Mouse (Mus musculus) myocyte (in vitro differentiated cells): ENCODE measurements around the gene Arid5b. TPM values are rescaled to one million over a fixed set of nuclear protein-coding genes. Genes with fewer than 3 reads are reported as not detected.
A peak's percentile ranks its signal among the peaks of the same experiment; 100 is the strongest.

Experiments
- H3K27me3 ChIP-seq: one replicate; pipeline ENCODE4 v1.6.1; 2011; ENCODE audit not compliant: control insufficient read depth, insufficient read depth, insufficient read length
- H3K36me3 ChIP-seq: one replicate; pipeline ENCODE4 v1.6.1; 2011; ENCODE audit not compliant: control insufficient read depth, insufficient read depth
- H3K4me2 ChIP-seq: one replicate; pipeline ENCODE4 v1.6.1; 2011; ENCODE audit warnings: low read depth, control low read depth
- H3K4me3 ChIP-seq: one replicate; pipeline ENCODE4 v1.5.1; 2011; ENCODE audit warnings: mild to moderate bottlenecking, control low read depth, moderate library complexity
- H3K79me2 ChIP-seq: one replicate; pipeline ENCODE4 v1.6.1; 2011; ENCODE audit not compliant: control insufficient read depth, insufficient read depth
- H3ac ChIP-seq: one replicate; pipeline ENCODE4 v1.6.1; 2011; ENCODE audit not compliant: control insufficient read depth, insufficient read length
- CEBPB ChIP-seq: IDR thresholded peaks from 2 replicates; pipeline ENCODE4 v1.6.1; 2011; ENCODE audit warnings: mild to moderate bottlenecking, moderate library complexity; ENCODE audit not compliant: poor library complexity, insufficient read depth, severe bottlenecking
- E2F4 ChIP-seq: IDR thresholded peaks from one replicate; pipeline ENCODE4 v1.6.1; 2011; ENCODE audit warnings: mild to moderate bottlenecking, control low read depth, moderate library complexity; ENCODE audit not compliant: insufficient read depth
- MAX ChIP-seq: IDR thresholded peaks from one replicate; pipeline ENCODE4 v1.6.1; 2011; ENCODE audit warnings: low read depth, mild to moderate bottlenecking, control low read depth
- MYOD1 ChIP-seq, 3 experiments: IDR thresholded peaks; one replicate each; pipeline ENCODE4 v1.6.1; 2011; ENCODE audit warnings: control low read depth in 2 of 3, low read depth in 2 of 3, mild to moderate bottlenecking in 2 of 3, moderate library complexity in 1 of 3; ENCODE audit not compliant: insufficient read length in 2 of 3, control insufficient read depth in 1 of 3
- MYOG ChIP-seq, 3 experiments: IDR thresholded peaks; one replicate each; pipeline ENCODE4 v1.6.1; 2011; ENCODE audit warnings: control low read depth in 2 of 3, low read depth in 2 of 3, mild to moderate bottlenecking in 2 of 3; ENCODE audit not compliant: insufficient read length in 2 of 3, control insufficient read depth in 1 of 3, insufficient read depth in 1 of 3
- POLR2A ChIP-seq: IDR thresholded peaks from one replicate; pipeline ENCODE4 v1.6.1; 2011; ENCODE audit warnings: low read depth, mild to moderate bottlenecking, control low read depth, moderate library complexity; ENCODE audit not compliant: insufficient read length
- POLR2AphosphoS2 ChIP-seq: IDR thresholded peaks from one replicate; pipeline ENCODE4 v1.6.1; 2011; ENCODE audit warnings: low read depth, control low read depth; ENCODE audit not compliant: insufficient read length
- REST ChIP-seq: IDR thresholded peaks from one replicate; pipeline ENCODE4 v1.6.1; 2011; ENCODE audit warnings: mild to moderate bottlenecking, control low read depth, moderate library complexity; ENCODE audit not compliant: insufficient read depth, insufficient read length
- SRF ChIP-seq: IDR thresholded peaks from one replicate; pipeline ENCODE4 v1.6.1; 2011; ENCODE audit warnings: low read depth; ENCODE audit not compliant: control insufficient read depth, insufficient read length
- TCF12 ChIP-seq: IDR thresholded peaks from one replicate; pipeline ENCODE4 v1.6.1; 2011; ENCODE audit warnings: mild to moderate bottlenecking, control low read depth; ENCODE audit not compliant: poor library complexity, insufficient read depth, severe bottlenecking
- TCF3 ChIP-seq: IDR thresholded peaks from one replicate; pipeline ENCODE4 v1.6.1; 2011; ENCODE audit warnings: low read depth, control low read depth; ENCODE audit not compliant: insufficient read length
- USF1 ChIP-seq: IDR thresholded peaks from one replicate; pipeline ENCODE4 v1.6.1; 2011; ENCODE audit warnings: low read depth, mild to moderate bottlenecking, control low read depth, moderate library complexity
- polyA plus RNA-seq: library from polyadenylated mRNA; unstranded; fragments of >200 nt; fragmentation: generic; extraction: Trizol; gene quantifications from one replicate; pipeline ENCODE4 v1.2.1, GENCODE M21; 2012; ENCODE audit warnings: missing spikeins

The Arid5b gene
- polyA plus RNA-seq, 1 experiment, result 7.7 TPM

DNA sequence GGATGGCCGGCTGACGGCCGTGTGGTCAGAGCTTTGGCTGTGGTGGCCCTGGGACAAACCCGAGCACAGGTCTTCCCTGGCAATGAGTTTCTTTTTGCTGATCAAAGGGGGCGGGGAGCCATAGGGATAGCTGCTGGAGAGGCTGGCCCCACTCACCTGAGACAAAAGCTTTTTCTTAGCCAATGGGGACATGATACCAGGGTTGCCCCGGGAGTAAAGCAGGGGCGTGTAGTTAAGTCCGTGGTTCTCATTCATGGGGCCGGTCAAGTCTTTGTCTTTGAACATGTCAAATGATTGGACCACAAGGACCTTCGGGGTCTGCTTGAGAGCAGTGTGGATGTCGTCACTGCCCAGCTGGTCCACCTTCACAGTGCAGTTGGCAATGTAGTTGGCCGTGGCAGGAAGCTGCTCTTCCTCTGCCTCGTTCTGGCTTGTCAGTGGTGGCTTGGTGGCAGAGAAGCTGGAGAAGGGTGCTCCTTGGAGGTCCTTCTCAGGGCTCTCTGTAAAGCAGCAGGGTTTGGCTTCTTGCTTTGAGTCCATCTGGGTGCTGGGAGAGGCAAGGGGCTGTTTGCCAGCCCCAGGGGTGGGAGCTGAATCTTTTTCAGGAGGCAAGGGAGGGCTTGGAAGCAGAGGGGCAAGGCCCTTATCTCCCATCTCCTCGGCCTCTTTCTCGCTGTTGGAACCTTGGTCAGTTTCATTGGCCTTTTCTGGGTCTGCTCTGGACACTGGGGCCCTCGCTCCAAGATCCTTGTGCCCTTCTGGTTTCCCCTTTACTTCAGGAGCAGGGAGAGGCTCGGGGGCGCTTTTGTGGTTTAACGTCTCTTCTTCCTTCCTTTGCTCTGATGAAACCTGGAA lies 180.5 kb downstream of the Arid5b start:
- H3K79me2 ChIP-seq, result peaks cover 10% of the 10 kb centered on the region
- no peaks in the 10 kb centered on the region for H3K27me3 ChIP-seq
- TF ChIP-seq POLR2A (peak; percentile 25), POLR2AphosphoS2 (peak; percentile 26), SRF (no peak)
- no peak overlapping the region for H3ac ChIP-seq
- H3K36me3 ChIP-seq, result peaks cover 36% of the 10 kb centered on the region
- H3K4me2 ChIP-seq, result no peak overlapping the region
- no peak overlapping the region for H3K4me3 ChIP-seq

DNA sequence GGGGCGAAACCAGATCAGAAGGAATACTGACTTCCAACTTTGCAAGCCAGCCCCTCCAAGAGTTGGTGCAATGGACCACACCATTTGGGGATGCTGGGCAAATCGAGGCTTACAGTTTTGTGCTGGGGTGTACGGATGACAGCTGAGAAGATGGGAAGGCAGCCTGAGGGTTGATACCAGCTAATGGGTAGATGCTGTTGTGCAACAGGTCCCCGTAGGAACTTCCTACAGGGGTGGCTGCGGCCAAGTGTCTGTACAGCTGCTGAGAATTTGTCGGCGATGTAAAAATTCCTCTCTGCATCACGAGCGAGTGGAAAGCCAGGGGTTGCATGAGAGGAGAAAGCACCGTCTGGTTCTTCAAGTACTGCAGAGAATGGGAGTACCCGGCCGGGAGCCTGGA lies 182.1 kb downstream of the Arid5b start:
- TF ChIP-seq MYOG (IDR thresholded peaks at IDR 0.05; ENCODE audit: control insufficient read depth in 1 of 3, insufficient read depth in 1 of 3, insufficient read length in 2 of 3, low read depth in 2 of 3) (no peak), SRF (no peak), MAX (no peak), TCF3 (no peak), E2F4 (no peak), USF1 (no peak), MYOD1 (IDR thresholded peaks at IDR 0.05; ENCODE audit: control insufficient read depth in 1 of 3, insufficient read length in 2 of 3, low read depth in 2 of 3) (no peak), REST (no peak), CEBPB (no peak), POLR2AphosphoS2 (no peak), POLR2A (no peak), TCF12 (no peak)
- H3K36me3 ChIP-seq, result peaks cover 36% of the 10 kb centered on the region
- H3K27me3 ChIP-seq, result no peaks in the 10 kb centered on the region
- H3K4me3 ChIP-seq, result no peak overlapping the region
- no peak overlapping the region for H3ac ChIP-seq
- H3K79me2 ChIP-seq, result peaks cover 6% of the 10 kb centered on the region
- no peak overlapping the region for H3K4me2 ChIP-seq

GRCm38 (mm10) chr10:68095136-68095535 lies 183.4 kb downstream of the Arid5b start:
- Histone ChIP-seq H3K4me3 (no peak overlapping the region), H3ac (no peak overlapping the region), H3K27me3 (no peaks in the 10 kb centered on the region), H3K36me3 (peaks cover 36% of the 10 kb centered on the region), H3K79me2 (peaks cover 6% of the 10 kb centered on the region), H3K4me2 (no peak overlapping the region)
- no peak for TF ChIP-seq POLR2A
- no peak for TF ChIP-seq MYOD1 (IDR thresholded peaks at IDR 0.05; ENCODE audit: control insufficient read depth in 1 of 3, insufficient read length in 2 of 3, low read depth in 2 of 3)
- no peak for TF ChIP-seq E2F4
- no peak for TF ChIP-seq TCF12
- TF ChIP-seq TCF3, result no peak
- no peak for TF ChIP-seq MAX
- TF ChIP-seq MYOG (IDR thresholded peaks at IDR 0.05; ENCODE audit: control insufficient read depth in 1 of 3, insufficient read depth in 1 of 3, insufficient read length in 2 of 3, low read depth in 2 of 3), result no peak
- TF ChIP-seq CEBPB, result no peak

DNA sequence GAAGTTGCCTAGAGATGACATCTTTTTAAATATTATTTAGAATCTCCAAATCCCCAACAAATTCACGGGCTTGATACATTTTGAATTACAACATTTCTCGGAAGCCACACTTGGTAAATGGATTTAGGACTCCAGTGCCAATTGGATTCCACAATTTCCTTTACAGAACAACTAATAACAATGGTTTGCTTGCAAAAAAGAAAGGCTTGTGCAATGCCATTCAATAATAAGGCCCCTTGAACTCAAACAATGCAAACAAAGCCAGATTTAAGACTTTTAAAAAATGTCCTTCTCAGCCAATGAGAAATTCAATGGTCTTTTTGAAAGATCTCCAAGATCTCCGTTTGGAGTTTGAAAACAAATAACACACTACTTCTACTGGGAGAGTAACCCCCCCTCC lies 185.0 kb downstream of the Arid5b start:
- Histone ChIP-seq H3K4me3 (no peak overlapping the region), H3ac (no peak overlapping the region), H3K36me3 (peaks cover 24% of the 10 kb centered on the region), H3K27me3 (no peaks in the 10 kb centered on the region), H3K79me2 (peaks cover 6% of the 10 kb centered on the region), H3K4me2 (no peak overlapping the region)
- TF ChIP-seq CEBPB (no peak), SRF (no peak), REST (no peak), TCF3 (no peak), MAX (no peak), MYOD1 (IDR thresholded peaks at IDR 0.05; ENCODE audit: control insufficient read depth in 1 of 3, insufficient read length in 2 of 3, low read depth in 2 of 3) (no peak), POLR2AphosphoS2 (no peak), POLR2A (no peak), E2F4 (no peak), USF1 (no peak), TCF12 (no peak), MYOG (IDR thresholded peaks at IDR 0.05; ENCODE audit: control insufficient read depth in 1 of 3, insufficient read depth in 1 of 3, insufficient read length in 2 of 3, low read depth in 2 of 3) (no peak)

DNA sequence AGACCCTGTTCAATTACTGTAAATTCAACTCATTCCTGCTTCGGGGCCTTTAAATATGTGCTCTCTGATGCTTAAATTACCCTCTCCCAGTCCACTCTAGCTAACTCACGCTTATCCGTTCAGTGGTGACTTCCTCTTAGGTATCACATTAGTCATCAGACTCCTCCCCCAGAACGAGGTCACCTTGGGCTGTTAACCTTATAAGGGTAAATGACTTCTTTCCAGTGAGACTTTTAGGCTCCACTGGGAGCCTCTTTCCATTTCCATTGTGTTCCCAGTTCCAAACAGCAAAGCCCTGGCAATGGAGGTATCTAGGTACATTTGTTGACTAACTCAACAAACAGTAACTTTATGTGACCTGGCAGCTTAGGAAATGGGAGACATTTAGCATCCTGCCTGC lies 186.7 kb downstream of the Arid5b start:
- H3K79me2 ChIP-seq, result peaks cover 6% of the 10 kb centered on the region
- peaks cover 20% of the 10 kb centered on the region for H3K36me3 ChIP-seq
- no peak overlapping the region for H3K4me2 ChIP-seq
- H3K27me3 ChIP-seq, result no peaks in the 10 kb centered on the region
- TF ChIP-seq MYOD1 (IDR thresholded peaks at IDR 0.05; ENCODE audit: control insufficient read depth in 1 of 3, insufficient read length in 2 of 3, low read depth in 2 of 3), result no peak
- no peak for TF ChIP-seq POLR2AphosphoS2
- no peak for TF ChIP-seq MAX
- TF ChIP-seq USF1, result no peak
- TF ChIP-seq TCF3, result no peak
- no peak for TF ChIP-seq CEBPB
- TF ChIP-seq MYOG (IDR thresholded peaks at IDR 0.05; ENCODE audit: control insufficient read depth in 1 of 3, insufficient read depth in 1 of 3, insufficient read length in 2 of 3, low read depth in 2 of 3), result no peak
- no peak for TF ChIP-seq REST
- TF ChIP-seq E2F4, result no peak
- no peak for TF ChIP-seq TCF12
- H3K4me3 ChIP-seq, result no peak overlapping the region
- H3ac ChIP-seq, result no peak overlapping the region
